Mouse (Mus musculus) erythroblast, embryonic 14.5 days (primary cell): ENCODE data around the gene Klk7.

ENCODE experiments used
- GATA1 ChIP-seq: IDR thresholded peaks from 2 replicates; pipeline ENCODE4 v1.6.1; 2012; ENCODE audit warnings: low read length, inconsistent platforms, mixed read lengths
- TAL1 ChIP-seq: IDR thresholded peaks from 3 replicates; pipeline ENCODE4 v1.6.1; 2012; ENCODE audit warnings: low read length, inconsistent platforms, mixed read lengths

GRCm38 (mm10) chr7:43782275-43783265 is 28.5 kb upstream of the Klk7 start:
- TF ChIP-seq TAL1: no peak
- TF ChIP-seq GATA1: no peak
